Mouse (Mus musculus) small intestine, adult 2 months (tissue): Measurements from ENCODE around the gene Prr19. TPM values are rescaled to one million over a fixed set of nuclear protein-coding genes. Genes with fewer than 3 reads are reported as not detected.
"Not testable (repeated sequence)": the region's sequence is repeated elsewhere in the genome, so short reads cannot be mapped to it uniquely, and the experiment has no call there.

Experiments
- H3K27ac ChIP-seq: fragments of 200-500 bp; 2 replicates; pipeline ENCODE4 v1.5.1; 2012; ENCODE audit warnings: low read depth, low read length, control low read depth, inconsistent platforms; ENCODE audit not compliant: insufficient read depth
- H3K27me3 ChIP-seq: fragments of 200-500 bp; 2 replicates; pipeline ENCODE4 v1.6.1; 2012; ENCODE audit warnings: mild to moderate bottlenecking, moderate library complexity, low read length, inconsistent platforms; ENCODE audit not compliant: control insufficient read depth, insufficient read depth
- H3K36me3 ChIP-seq: fragments of 200-500 bp; 2 replicates; pipeline ENCODE4 v1.6.1; 2012; ENCODE audit warnings: mild to moderate bottlenecking, low read length, control low read depth, inconsistent platforms; ENCODE audit not compliant: control insufficient read depth, insufficient read depth
- H3K4me1 ChIP-seq: fragments of 200-500 bp; 2 replicates; pipeline ENCODE4 v1.6.1; 2012; ENCODE audit warnings: low read length, inconsistent platforms, mixed read lengths; ENCODE audit not compliant: control insufficient read depth, insufficient read depth, insufficient read length
- H3K4me3 ChIP-seq: fragments of 200-500 bp; 2 replicates; pipeline ENCODE4 v1.5.1; 2012; ENCODE audit warnings: low read depth, mild to moderate bottlenecking, control low read depth, inconsistent platforms, low read length, moderate library complexity
- CTCF ChIP-seq: fragments of 200-500 bp; IDR thresholded peaks from 2 replicates; pipeline ENCODE4 v1.5.1; 2012; ENCODE audit warnings: low read depth, mild to moderate bottlenecking, control low read depth, inconsistent platforms, low read length, moderate library complexity, mixed read lengths; ENCODE audit not compliant: insufficient replicate concordance, insufficient read length; ENCODE audit errors: extremely low read depth
- POLR2A ChIP-seq: fragments of 200-500 bp; IDR thresholded peaks from 2 replicates; pipeline ENCODE4 v1.6.1; 2012; ENCODE audit warnings: low read depth, mild to moderate bottlenecking, control low read depth, inconsistent platforms, low read length, moderate library complexity
- WGBS: fragments of 180-500 bp; shearing (Covaris S2); methylation state at CpG from one replicate; pipeline ENCODE4 v1.1.7; 2018; 5-methylcytosine and 5-hydroxymethylcytosine counted together
- polyA plus RNA-seq: library from polyadenylated mRNA; depleted of rRNA; stranded (reverse); fragments of >200 nt; gene quantifications from 2 replicates; pipeline ENCODE4 v1.2.3, GENCODE M21; 2012; rRNA removed

Gene Prr19
- 0.15 TPM in 1 of 2 replicates, not detected in the other for polyA plus RNA-seq

- no peaks in the 10 kb centered on the region for H3K36me3 ChIP-seq
- no peak within 1 kb of the TSS for H3K27ac ChIP-seq
- no peak within 1 kb of the TSS for H3K4me3 ChIP-seq
- peaks cover 6% of the 10 kb centered on the region for H3K4me1 ChIP-seq
- TF ChIP-seq POLR2A (no peak), CTCF (no peak)
- H3K27me3 ChIP-seq, result peaks cover 5% of the 10 kb centered on the region; the same call in 1 of the 2 replicates
- WGBS, result 66% methylated on average over 19 of the region's 19 CpGs
Measured at GRCm38 (mm10) chr7:25301063-25301462, at the start of gene Prr19. Gene Prr19 (plus strand): TSS chr7:25301411.

GRCm38 (mm10) chr7:25251822-25252221 is 49.4 kb upstream of the Prr19 start:
- peaks cover 14% of the 10 kb centered on the region for H3K4me1 ChIP-seq
- H3K27me3 ChIP-seq, result no peaks in the 10 kb centered on the region
- peak overlapping the region; percentile 88 for H3K27ac ChIP-seq
- TF ChIP-seq POLR2A, result no peak
- no peak for TF ChIP-seq CTCF
- no peaks in the 10 kb centered on the region for H3K36me3 ChIP-seq
- WGBS, result 62% methylated on average over 8 of the region's 8 CpGs
- no peak overlapping the region for H3K4me3 ChIP-seq

GRCm38 (mm10) chr7:25261896-25262295 is 39.3 kb upstream of the Prr19 start:
- Histone ChIP-seq H3K4me1 (peaks cover under 1% of the 10 kb centered on the region; the same call in 1 of the 2 replicates), H3K27ac (no peak overlapping the region), H3K27me3 (no peaks in the 10 kb centered on the region), H3K36me3 (no peaks in the 10 kb centered on the region), H3K4me3 (no peak overlapping the region)
- 77% methylated on average over 1 of the region's 1 CpGs for WGBS
- TF ChIP-seq POLR2A, result no peak
- no peak for TF ChIP-seq CTCF

GRCm38 (mm10) chr7:25263968-25264870 is 37.0 kb upstream of the Prr19 start:
- no peaks in the 10 kb centered on the region for H3K27me3 ChIP-seq
- no peak overlapping the region for H3K4me3 ChIP-seq
- H3K36me3 ChIP-seq, result no peaks in the 10 kb centered on the region
- H3K27ac ChIP-seq, result no peak overlapping the region
- TF ChIP-seq POLR2A (no peak), CTCF (no peak)
- peaks cover 1% of the 10 kb centered on the region; the same call in 1 of the 2 replicates for H3K4me1 ChIP-seq
- 67% methylated on average over 17 of the region's 17 CpGs for WGBS

- not testable (repeated sequence) for H3K27me3 ChIP-seq, H3K4me3 ChIP-seq, H3K4me1 ChIP-seq, H3K27ac ChIP-seq, H3K36me3 ChIP-seq
- WGBS, result 75% methylated on average over 5 of the region's 5 CpGs
Measured at GRCm38 (mm10) chr7:25265743-25266142, 35.5 kb upstream of the Prr19 start.

GRCm38 (mm10) chr7:25266180-25266962 is 34.8 kb upstream of the Prr19 start:
- WGBS, result 84% methylated on average over 8 of the region's 8 CpGs

GRCm38 (mm10) chr7:25267301-25267750 is 33.9 kb upstream of the Prr19 start, which contains the start of gene Cic:
Gene Cic (plus strand): TSS chr7:25267704.
- no peak for TF ChIP-seq CTCF
- TF ChIP-seq POLR2A, result peak; percentile 15; the same call in 1 of the 2 replicates
- Histone ChIP-seq H3K4me3 (peak within 1 kb of the TSS; percentile 88), H3K27ac (peak within 1 kb of the TSS; percentile 95), H3K27me3 (no peaks in the 10 kb centered on the region), H3K4me1 (peaks cover 7% of the 10 kb centered on the region), H3K36me3 (peaks cover 12% of the 10 kb centered on the region)
- under 1% methylated on average over 29 of the region's 29 CpGs for WGBS

More at GRCm38 (mm10) chr7:25266180-25266962, 34.8 kb upstream of the Prr19 start:
- TF ChIP-seq CTCF, result no peak
- TF ChIP-seq POLR2A, result no peak
- Histone ChIP-seq H3K36me3 (peaks cover 3% of the 10 kb centered on the region), H3K4me3 (no peak overlapping the region), H3K4me1 (peaks cover 7% of the 10 kb centered on the region), H3K27me3 (no peaks in the 10 kb centered on the region), H3K27ac (no peak overlapping the region)
